Mouse (Mus musculus) E14TG2a.4 (cell line): ENCODE measurements around the gene Trim2.
A peak's percentile ranks its signal among the peaks of the same experiment; 100 is the strongest.

ENCODE experiments used
- H3K27me3 ChIP-seq: 2 replicates; pipeline ENCODE4 v1.6.1; 2014; ENCODE audit warnings: low read length, control low read depth; ENCODE audit not compliant: insufficient read depth
- H3K36me3 ChIP-seq: 2 replicates; pipeline ENCODE4 v1.6.1; 2014; ENCODE audit warnings: low read length, control low read depth; ENCODE audit not compliant: insufficient read depth
- H3K4me1 ChIP-seq: replicated peaks from 2 replicates; pipeline ENCODE4 v1.6.1; 2014; ENCODE audit warnings: low read depth, low read length, control low read depth
- H3K4me3 ChIP-seq: replicated peaks from 2 replicates; pipeline ENCODE4 v1.5.1; 2014; ENCODE audit warnings: mild to moderate bottlenecking, low read length
- H3K9me3 ChIP-seq: 2 replicates; pipeline ENCODE4 v1.6.1; 2014; ENCODE audit warnings: low read length, control low read depth
- CTCF ChIP-seq: conservative IDR thresholded peaks from 2 replicates; pipeline ENCODE4 v1.5.1; 2014; ENCODE audit warnings: low read length
- NANOG ChIP-seq: IDR thresholded peaks from 2 replicates; pipeline ENCODE4 v1.6.1; 2014; ENCODE audit warnings: borderline replicate concordance, low read length, mixed read lengths
- POU5F1 ChIP-seq: IDR thresholded peaks from 2 replicates; pipeline ENCODE4 v1.6.1; 2014; ENCODE audit warnings: low read length, borderline replicate concordance

The Trim2 gene

DNA sequence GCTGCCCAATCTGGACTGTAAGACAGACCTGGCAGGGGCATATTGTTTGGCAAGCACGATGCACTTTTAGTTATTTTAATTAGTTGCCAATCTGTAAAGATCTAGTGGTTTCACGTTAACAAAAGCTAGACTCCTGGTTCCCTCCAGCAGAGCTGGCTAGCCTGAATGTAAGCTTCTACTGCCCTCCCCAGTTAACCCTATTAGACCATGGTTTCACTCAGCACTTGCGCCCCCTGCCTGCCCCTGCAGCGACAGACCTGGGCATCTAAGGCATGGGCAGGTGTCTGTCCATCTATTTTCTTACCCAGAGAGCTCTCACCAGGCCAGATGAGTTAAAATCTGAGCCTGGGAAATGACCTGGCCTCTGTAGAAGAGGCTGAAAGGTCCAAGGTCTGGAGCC is 4.4 kb downstream of the Trim2 start:
- Histone ChIP-seq H3K4me3 (no peak overlapping the region), H3K9me3 (no peaks in the 10 kb centered on the region; the same call in 1 of the 2 replicates), H3K4me1 (peaks cover 31% of the 10 kb centered on the region), H3K27me3 (peaks cover 41% of the 10 kb centered on the region), H3K36me3 (no peaks in the 10 kb centered on the region)
- TF ChIP-seq POU5F1 (no peak), CTCF (peak; percentile 23)

DNA sequence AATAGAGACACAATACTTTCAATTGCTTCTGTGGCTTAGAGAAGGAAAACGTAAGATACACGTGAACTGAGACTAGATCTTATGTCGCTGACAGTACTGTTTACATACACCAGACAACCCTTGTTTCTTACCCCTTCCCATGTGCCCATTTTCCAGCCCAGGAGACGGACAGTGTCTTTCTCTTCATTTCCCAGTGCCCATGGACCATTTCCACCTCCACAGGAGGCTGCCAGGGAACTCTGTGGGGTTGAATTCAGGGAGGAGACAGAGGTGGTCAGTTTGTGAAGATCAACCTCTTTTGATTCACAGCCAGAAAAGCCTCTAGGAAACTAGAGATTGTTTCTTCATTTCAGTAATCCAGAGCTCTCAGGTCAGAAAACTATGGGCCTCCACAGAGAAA is 5.0 kb downstream of the Trim2 start:
- TF ChIP-seq NANOG: no peak
- TF ChIP-seq POU5F1: no peak
- no peak for TF ChIP-seq CTCF

DNA sequence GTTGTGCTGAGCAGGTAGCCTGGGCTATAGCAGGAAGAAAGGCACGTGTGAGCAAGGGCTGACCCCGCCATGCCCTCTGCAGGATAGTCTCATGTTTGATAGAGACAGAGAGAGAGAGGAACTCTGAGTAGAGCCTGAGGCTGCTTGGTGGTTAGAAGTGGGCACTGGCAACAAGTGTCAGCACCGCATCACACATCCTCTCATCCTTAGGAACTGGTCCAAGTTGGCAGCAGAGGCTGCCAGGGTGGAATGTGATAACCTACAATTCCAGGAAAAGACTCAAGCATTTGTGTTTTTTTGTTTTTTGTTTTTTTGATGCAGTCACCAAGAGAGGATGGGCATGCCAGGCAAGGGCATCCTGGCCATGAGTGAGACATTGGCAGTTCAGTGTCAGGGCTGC is 8.5 kb downstream of the Trim2 start:
- TF ChIP-seq NANOG: no peak
- no peak for TF ChIP-seq POU5F1
- Histone ChIP-seq H3K4me1 (peaks cover 11% of the 10 kb centered on the region), H3K4me3 (no peak overlapping the region), H3K9me3 (no peaks in the 10 kb centered on the region; the same call in 1 of the 2 replicates), H3K27me3 (peaks cover 11% of the 10 kb centered on the region), H3K36me3 (no peaks in the 10 kb centered on the region)

More for the DNA sequence above, 5.0 kb downstream of the Trim2 start:
- peaks cover 31% of the 10 kb centered on the region for H3K4me1 ChIP-seq
- H3K27me3 ChIP-seq: peaks cover 41% of the 10 kb centered on the region
- H3K36me3 ChIP-seq: no peaks in the 10 kb centered on the region
- H3K9me3 ChIP-seq: no peaks in the 10 kb centered on the region; the same call in 1 of the 2 replicates
- H3K4me3 ChIP-seq: no peak overlapping the region

DNA sequence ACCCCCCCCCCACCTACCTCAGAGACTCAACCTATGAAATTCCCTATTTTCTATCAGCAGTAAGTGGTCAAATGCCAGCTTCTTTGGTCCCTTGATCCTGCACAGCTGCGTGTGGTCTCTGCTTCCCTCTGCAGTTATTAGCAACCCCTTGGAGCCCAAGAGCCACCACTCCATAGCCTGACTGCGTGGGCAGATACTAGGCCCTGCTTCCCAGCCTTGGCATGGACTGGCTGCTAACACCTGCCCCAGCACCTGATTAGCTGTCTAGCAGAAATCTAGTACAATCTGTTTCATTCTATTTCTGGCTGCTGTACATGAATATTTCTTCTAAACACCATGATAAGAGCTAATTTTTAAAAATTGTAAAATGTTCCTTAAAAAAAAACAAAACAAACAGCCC is 10.0 kb downstream of the Trim2 start:
- peaks cover 9% of the 10 kb centered on the region for H3K4me1 ChIP-seq
- no peaks in the 10 kb centered on the region; the same call in 1 of the 2 replicates for H3K9me3 ChIP-seq
- no peak overlapping the region for H3K4me3 ChIP-seq
- H3K27me3 ChIP-seq: 0 out of 2 replicates have a peak, but pooled peaks cover 1% of the 10 kb centered on the region
- H3K36me3 ChIP-seq: no peaks in the 10 kb centered on the region
- TF ChIP-seq NANOG: no peak
- no peak for TF ChIP-seq POU5F1
- TF ChIP-seq CTCF: no peak

DNA sequence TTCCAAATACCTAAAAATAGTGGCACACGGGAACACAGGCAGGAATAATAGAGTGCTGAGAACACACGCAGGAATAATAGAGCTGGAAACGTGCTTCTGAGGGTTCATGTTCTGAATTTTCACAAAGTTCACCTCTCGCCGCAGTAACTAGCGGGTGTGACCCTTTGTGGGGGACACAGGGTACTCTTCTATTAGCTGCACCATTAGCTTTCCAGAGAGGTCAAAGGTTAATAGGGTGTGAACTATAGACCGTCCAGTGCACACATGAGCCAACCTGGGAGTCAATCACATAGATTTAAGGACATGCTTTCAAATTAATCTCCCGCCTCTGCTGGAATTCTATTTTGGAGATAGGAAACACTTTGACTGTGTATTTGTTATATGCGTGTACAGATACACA is 11.9 kb downstream of the Trim2 start:
- H3K4me1 ChIP-seq: peaks cover 9% of the 10 kb centered on the region
- TF ChIP-seq NANOG: no peak
- no peak for TF ChIP-seq POU5F1
- no peak for TF ChIP-seq CTCF

DNA sequence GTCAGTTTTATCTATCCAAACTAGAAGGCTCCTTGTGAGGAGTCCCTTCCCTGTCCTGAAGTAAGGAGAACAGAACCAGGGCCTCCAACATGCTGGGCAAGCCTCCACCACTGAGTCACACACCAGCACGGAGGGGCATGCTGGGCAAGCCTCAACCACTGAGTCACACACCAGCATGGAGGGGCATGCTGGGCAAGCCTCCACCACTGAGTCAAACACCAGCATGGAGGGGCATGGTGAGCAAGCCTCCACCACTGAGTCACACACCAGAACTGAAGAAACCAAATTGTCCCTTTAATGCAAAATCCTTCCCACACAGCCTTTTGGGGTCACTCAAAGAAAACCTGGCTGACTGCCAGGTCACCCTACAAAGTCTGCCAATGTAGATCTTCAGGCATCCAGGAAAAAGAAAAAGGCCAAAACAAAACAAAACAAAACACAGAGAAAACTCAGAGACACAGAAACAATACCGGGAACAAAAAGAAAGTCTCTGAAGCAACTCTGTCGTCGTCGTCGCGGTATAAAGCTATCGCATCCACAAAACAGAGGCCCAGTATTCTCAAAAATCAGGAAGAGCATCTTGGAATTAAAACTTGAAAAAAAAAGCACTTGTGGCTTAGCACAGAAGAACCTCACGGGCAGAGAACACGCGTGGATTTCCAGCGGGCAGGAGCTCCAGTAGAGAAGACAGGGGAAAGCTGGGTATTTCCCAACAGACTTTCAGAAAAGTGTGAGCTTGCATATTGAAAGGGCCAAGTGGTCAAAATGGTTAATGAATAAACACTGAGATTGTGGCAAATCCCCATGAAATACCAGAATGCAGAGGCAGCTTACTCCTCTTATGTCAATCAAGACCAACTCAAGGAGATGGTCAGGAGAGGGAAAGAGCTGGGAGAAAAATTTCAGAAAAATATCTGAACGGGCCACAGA is 12.7 kb downstream of the Trim2 start:
- TF ChIP-seq NANOG: no peak
- no peak for TF ChIP-seq CTCF
- no peak for TF ChIP-seq POU5F1
- no peak overlapping the region for H3K4me3 ChIP-seq
- no peaks in the 10 kb centered on the region for H3K36me3 ChIP-seq
- H3K9me3 ChIP-seq: no peaks in the 10 kb centered on the region; the same call in 1 of the 2 replicates
- peaks cover 9% of the 10 kb centered on the region for H3K4me1 ChIP-seq
- H3K27me3 ChIP-seq: no peaks in the 10 kb centered on the region

More for the DNA sequence above, 11.9 kb downstream of the Trim2 start:
- Histone ChIP-seq H3K9me3 (no peaks in the 10 kb centered on the region; the same call in 1 of the 2 replicates), H3K36me3 (no peaks in the 10 kb centered on the region), H3K4me3 (no peak overlapping the region), H3K27me3 (no peaks in the 10 kb centered on the region)

DNA sequence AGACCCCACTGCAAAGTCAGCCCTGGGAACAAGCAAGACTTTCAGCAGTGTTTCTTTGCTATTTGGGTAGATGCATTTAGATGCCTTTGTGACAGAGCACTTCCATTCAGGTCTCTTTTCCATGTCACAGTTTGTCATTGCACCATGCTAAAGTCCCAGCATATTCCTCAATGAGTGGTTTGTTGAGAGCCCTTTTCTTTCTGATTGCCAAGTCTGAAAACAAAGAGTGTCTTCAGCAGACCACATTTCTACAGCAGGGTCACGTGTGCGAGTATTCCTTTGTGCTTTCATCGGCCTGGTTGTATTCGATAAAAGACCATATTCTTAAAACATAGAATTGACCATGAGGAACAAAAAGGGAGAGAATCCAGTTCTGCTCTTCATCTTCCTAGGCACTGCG is 14.4 kb downstream of the Trim2 start:
- Histone ChIP-seq H3K36me3 (no peaks in the 10 kb centered on the region), H3K9me3 (no peaks in the 10 kb centered on the region), H3K27me3 (0 out of 2 replicates have a peak, but pooled peaks cover under 1% of the 10 kb centered on the region), H3K4me3 (no peak overlapping the region), H3K4me1 (peaks cover 10% of the 10 kb centered on the region)
- TF ChIP-seq POU5F1: no peak
- no peak for TF ChIP-seq CTCF
- no peak for TF ChIP-seq NANOG

DNA sequence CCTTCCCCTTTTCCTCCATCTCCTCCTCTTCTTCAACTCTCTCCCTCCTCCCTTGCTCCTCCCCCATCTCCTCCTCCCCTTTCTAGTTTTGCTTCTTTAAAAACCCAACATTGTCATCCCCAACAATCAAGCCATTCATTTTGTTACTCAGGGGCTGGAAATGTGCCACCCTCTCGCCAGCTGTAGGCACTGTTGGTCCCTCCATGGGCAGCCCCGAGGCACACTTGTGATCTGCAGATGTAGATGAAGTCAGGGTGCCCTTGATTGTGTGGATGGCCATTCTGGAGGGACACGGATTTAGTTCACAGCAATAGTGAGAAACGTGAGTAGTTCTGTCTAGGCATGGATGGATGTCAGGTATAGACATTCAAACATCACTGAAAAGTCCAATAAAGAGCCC is 17.7 kb downstream of the Trim2 start:
- no peaks in the 10 kb centered on the region for H3K36me3 ChIP-seq
- H3K9me3 ChIP-seq: no peaks in the 10 kb centered on the region
- H3K27me3 ChIP-seq: peaks cover 15% of the 10 kb centered on the region
- TF ChIP-seq POU5F1 (no peak), CTCF (no peak), NANOG (no peak)
- no peak overlapping the region for H3K4me3 ChIP-seq
- peaks cover 29% of the 10 kb centered on the region for H3K4me1 ChIP-seq

DNA sequence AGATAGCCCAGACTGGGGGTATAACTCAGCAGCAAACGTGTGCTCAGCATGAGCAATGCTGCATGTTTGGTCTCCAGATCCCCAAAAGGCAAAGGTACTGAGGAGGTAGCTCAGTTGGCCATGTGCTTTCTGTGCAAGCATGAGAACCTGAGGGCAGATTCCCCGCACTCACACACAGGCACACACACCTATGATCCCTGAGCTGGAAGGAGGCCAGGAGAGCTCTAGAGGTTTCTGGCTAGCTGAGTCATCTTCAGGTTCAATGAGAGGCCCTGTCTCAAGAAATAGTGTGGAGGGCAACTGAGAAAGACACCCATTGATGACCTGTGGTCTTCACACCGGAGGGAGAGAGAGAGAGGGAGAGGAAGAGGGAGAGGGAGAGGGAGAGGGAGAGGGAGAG is 19.4 kb downstream of the Trim2 start:
- no peak for TF ChIP-seq NANOG
- no peak for TF ChIP-seq CTCF
- Histone ChIP-seq H3K4me3 (no peak overlapping the region), H3K36me3 (no peaks in the 10 kb centered on the region), H3K27me3 (peaks cover 22% of the 10 kb centered on the region), H3K9me3 (no peaks in the 10 kb centered on the region), H3K4me1 (peaks cover 45% of the 10 kb centered on the region)
